In the genomic region with DNA sequence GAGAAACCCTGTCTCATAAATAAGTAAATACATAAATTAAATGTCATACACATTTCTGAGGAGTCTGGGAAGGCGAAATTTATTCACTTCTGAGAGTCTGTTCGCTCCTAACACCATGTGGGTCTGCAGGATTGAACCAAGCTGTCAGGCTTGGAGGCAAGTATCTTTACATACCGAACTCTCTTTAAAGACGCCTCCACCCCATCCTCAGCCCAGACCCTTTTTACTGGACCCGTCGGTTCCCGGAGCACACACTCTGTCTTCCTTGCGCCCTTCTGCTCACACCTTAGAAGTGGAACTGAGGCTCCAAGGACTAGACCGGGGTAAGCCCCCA, we compare ENCODE assay signal across 8 mouse cellular contexts. TPM values are rescaled to one million over a fixed set of nuclear protein-coding genes. Genes with fewer than 3 reads are reported as not detected.
DNase-seq lines count a peak whose midpoint lies in the region; ATAC-seq and TF ChIP-seq lines count a peak whose summit lies in the region.

No protein-coding gene starts in this region.

- H3K4me1 ChIP-seq in liver, adult 2 months (ENCODE audit: control insufficient read depth, insufficient read depth, low read length): peaks cover 15% of the 10 kb centered on the region
- H3K4me1 ChIP-seq in embryonic facial prominence, embryonic 14.5 days (ENCODE audit: control insufficient read depth, insufficient read depth, low read length): peaks cover 12% of the 10 kb centered on the region; the same call in 1 of the 2 replicates
- peaks cover 7% of the 10 kb centered on the region; the same call in 1 of the 2 replicates for H3K4me1 ChIP-seq in intestine, embryonic 15.5 days (replicated peaks)

- 4% methylated on average over 9 of the region's 9 CpGs for WGBS in liver, adult 2 months
- WGBS in embryonic facial prominence, embryonic 14.5 days: under 1% methylated on average over 9 of the region's 9 CpGs
- WGBS in intestine, embryonic 15.5 days: 2% methylated on average over 9 of the region's 9 CpGs

- no peak for TF ChIP-seq POLR2A in liver, adult 2 months (IDR thresholded peaks at IDR 0.05; ENCODE audit: extremely low read depth, insufficient read depth, low read length)
- TF ChIP-seq POLR2A in myocyte (IDR thresholded peaks at IDR 0.05; ENCODE audit: insufficient read length, low read depth): no peak

- peaks cover 7% of the 10 kb centered on the region; the same call in 1 of the 2 replicates for H3K36me3 ChIP-seq in liver, adult 2 months (ENCODE audit: control insufficient read depth, insufficient read depth, low read length)
- H3K36me3 ChIP-seq in embryonic facial prominence, embryonic 14.5 days (ENCODE audit: control insufficient read depth, insufficient read depth, low read length): peaks cover 8% of the 10 kb centered on the region
- 0 out of 2 replicates have a peak, but pooled peaks cover 4% of the 10 kb centered on the region for H3K36me3 ChIP-seq in intestine, embryonic 15.5 days
- peaks cover 11% of the 10 kb centered on the region for H3K36me3 ChIP-seq in myocyte (ENCODE audit: control insufficient read depth, insufficient read depth)

- H3ac ChIP-seq in myocyte (ENCODE audit: control insufficient read depth, insufficient read length): peak overlapping the region; percentile 66

- ATAC-seq in embryonic facial prominence, embryonic 14.5 days (ENCODE audit: low read depth): no peak; the same call in 1 of the 2 replicates
- ATAC-seq in intestine, embryonic 15.5 days: peak; percentile 57; the same call in 1 of the 2 replicates

- no peaks in the 10 kb centered on the region for H3K79me2 ChIP-seq in liver, adult 2 months (ENCODE audit: control insufficient read depth, insufficient read depth, low read length)
- H3K79me2 ChIP-seq in myocyte (ENCODE audit: control insufficient read depth, insufficient read depth): peaks cover 18% of the 10 kb centered on the region

- no peak for TF ChIP-seq CTCF in liver, adult 2 months (IDR thresholded peaks at IDR 0.05; ENCODE audit: low read depth, low read length)

- no peak for DNase-seq in liver, adult 2 months (ENCODE audit: extremely low read depth, low read depth, low spot score)
- DNase-seq in liver: no peak
- no peak for DNase-seq in embryonic facial prominence, embryonic 14.5 days (ENCODE audit: low spot score)
- no peak for DNase-seq in right cerebral cortex, adult 18-20 months
- DNase-seq in embryo, embryonic 10.5 days (ENCODE audit: low spot score): no peak
- DNase-seq in yolk sac, embryonic 10.5 days (ENCODE audit: low spot score): no peak

- H3K9me3 ChIP-seq in embryonic facial prominence, embryonic 14.5 days (ENCODE audit: control insufficient read depth, low read length): no peaks in the 10 kb centered on the region
- no peaks in the 10 kb centered on the region for H3K9me3 ChIP-seq in intestine, embryonic 15.5 days

- peak overlapping the region; percentile 68 for H3K4me2 ChIP-seq in embryonic facial prominence, embryonic 14.5 days (ENCODE audit: low read depth, low read length)
- H3K4me2 ChIP-seq in intestine, embryonic 15.5 days (replicated peaks): peak overlapping the region; percentile 76
- H3K4me2 ChIP-seq in myocyte (ENCODE audit: low read depth): peak overlapping the region; percentile 78

- H3K27ac ChIP-seq in liver, adult 2 months (replicated peaks; ENCODE audit: insufficient read depth, low read depth, low read length): peak overlapping the region; percentile 70
- H3K27ac ChIP-seq in embryonic facial prominence, embryonic 14.5 days (replicated peaks; ENCODE audit: low read depth, low read length): peak overlapping the region; percentile 91
- H3K27ac ChIP-seq in intestine, embryonic 15.5 days: peak overlapping the region; percentile 71; the same call in 1 of the 2 replicates

- peak overlapping the region; percentile 89 for H3K9ac ChIP-seq in liver, adult 2 months (ENCODE audit: low read depth, low read length)
- peak overlapping the region; percentile 86 for H3K9ac ChIP-seq in embryonic facial prominence, embryonic 14.5 days (ENCODE audit: low read depth, low read length)
- H3K9ac ChIP-seq in intestine, embryonic 15.5 days: peak overlapping the region; percentile 91

- H3K27me3 ChIP-seq in liver, adult 2 months (ENCODE audit: control insufficient read depth, insufficient read depth, low read length): no peaks in the 10 kb centered on the region
- no peaks in the 10 kb centered on the region for H3K27me3 ChIP-seq in embryonic facial prominence, embryonic 14.5 days (replicated peaks; ENCODE audit: control insufficient read depth, insufficient read depth, low read length)
- H3K27me3 ChIP-seq in intestine, embryonic 15.5 days (replicated peaks): no peaks in the 10 kb centered on the region
- H3K27me3 ChIP-seq in myocyte (ENCODE audit: control insufficient read depth, insufficient read depth, insufficient read length): peaks cover 8% of the 10 kb centered on the region

- peak overlapping the region; percentile 83 for H3K4me3 ChIP-seq in liver, adult 2 months (ENCODE audit: insufficient read depth, low read depth, low read length)
- peak overlapping the region; percentile 82 for H3K4me3 ChIP-seq in embryonic facial prominence, embryonic 14.5 days (ENCODE audit: low read depth, low read length)
- H3K4me3 ChIP-seq in intestine, embryonic 15.5 days (replicated peaks): peak overlapping the region; percentile 98
- peak overlapping the region; percentile 72 for H3K4me3 ChIP-seq in myocyte

TF ChIP-seq in myocyte, 11 proteins besides CTCF, POLR2A, EP300 and RAD21:
- TF ChIP-seq CEBPB (IDR thresholded peaks at IDR 0.05; ENCODE audit: insufficient read depth, poor library complexity, severe bottlenecking) (no peak), TCF3 (IDR thresholded peaks at IDR 0.05; ENCODE audit: insufficient read length, low read depth) (no peak), SRF (IDR thresholded peaks at IDR 0.05; ENCODE audit: control insufficient read depth, insufficient read length, low read depth) (no peak), POLR2AphosphoS2 (IDR thresholded peaks at IDR 0.05; ENCODE audit: insufficient read length, low read depth) (no peak), MYOD1 (IDR thresholded peaks at IDR 0.05; ENCODE audit: control insufficient read depth in 1 of 3, insufficient read length in 2 of 3, low read depth in 2 of 3) (no peak), MAX (IDR thresholded peaks at IDR 0.05; ENCODE audit: low read depth) (no peak), MYOG (IDR thresholded peaks at IDR 0.05; ENCODE audit: control insufficient read depth in 1 of 3, insufficient read depth in 1 of 3, insufficient read length in 2 of 3, low read depth in 2 of 3) (no peak), E2F4 (IDR thresholded peaks at IDR 0.05; ENCODE audit: insufficient read depth) (no peak), TCF12 (IDR thresholded peaks at IDR 0.05; ENCODE audit: insufficient read depth, poor library complexity, severe bottlenecking) (no peak), USF1 (IDR thresholded peaks at IDR 0.05; ENCODE audit: low read depth) (no peak), REST (IDR thresholded peaks at IDR 0.05; ENCODE audit: insufficient read depth, insufficient read length) (no peak)

RNA-seq across cellular contexts. Expression of gene Samm50, which starts 0.3 kb away (rescaled TPM):
- 46.4 and 58.3 TPM in 2 replicates for total RNA-seq in liver, adult 2 months (2014; rRNA removed)
- 8.8 and 11.5 TPM in 2 replicates for polyA plus RNA-seq in liver, adult 2 months (2012; rRNA removed)
- polyA plus RNA-seq in embryonic facial prominence, embryonic 14.5 days (2014; fragmentation: Nextera tagmentation; extraction: Ambion mirVana): 71.1 and 74.0 TPM in 2 replicates
- polyA plus RNA-seq in intestine, embryonic 15.5 days (2015; fragmentation: Nextera tagmentation; extraction: Ambion mirVana): 148 and 151 TPM in 2 replicates
- polyA plus RNA-seq in myocyte (2012; fragmentation: generic; extraction: Trizol): 116 TPM

RNA-seq across cellular contexts. Expression of gene Pnpla3, which starts 24.1 kb away (rescaled TPM):
- 1.2 and 2.6 TPM in 2 replicates for total RNA-seq in liver, adult 2 months (2014; rRNA removed)
- 4.7 and 10.6 TPM in 2 replicates for polyA plus RNA-seq in liver, adult 2 months (2012; rRNA removed)
- polyA plus RNA-seq in embryonic facial prominence, embryonic 14.5 days (2014; fragmentation: Nextera tagmentation; extraction: Ambion mirVana): 0.89 and 1.1 TPM in 2 replicates
- polyA plus RNA-seq in intestine, embryonic 15.5 days (2015; fragmentation: Nextera tagmentation; extraction: Ambion mirVana): 0.46 and 1.2 TPM in 2 replicates
- polyA plus RNA-seq in myocyte (2012; fragmentation: generic; extraction: Trizol): 0.23 TPM

RNA-seq across cellular contexts. Expression of gene Parvb, which starts 40.2 kb away (rescaled TPM):
- 0.55 and 0.94 TPM in 2 replicates for total RNA-seq in liver, adult 2 months (2014; rRNA removed)
- polyA plus RNA-seq in liver, adult 2 months (2012; rRNA removed): 1.4 and 2.0 TPM in 2 replicates
- polyA plus RNA-seq in embryonic facial prominence, embryonic 14.5 days (2014; fragmentation: Nextera tagmentation; extraction: Ambion mirVana): 5.0 and 7.8 TPM in 2 replicates
- 3.2 and 3.9 TPM in 2 replicates for polyA plus RNA-seq in intestine, embryonic 15.5 days (2015; fragmentation: Nextera tagmentation; extraction: Ambion mirVana)
- polyA plus RNA-seq in myocyte (2012; fragmentation: generic; extraction: Trizol): 86.2 TPM
